Mouse (Mus musculus) stomach, postnatal 0 days (tissue): ENCODE data around the gene Gm42372.
A peak's percentile ranks its signal among the peaks of the same experiment; 100 is the strongest.

Experiments used
- CTCF ChIP-seq: IDR thresholded peaks from 2 replicates; pipeline ENCODE4 v1.5.1; 2016; ENCODE audit warnings: antibody characterized with exemption, low read depth, mild to moderate bottlenecking, moderate library complexity
- EP300 ChIP-seq: optimal IDR thresholded peaks from 2 replicates; pipeline ENCODE3; 2016; ENCODE audit warnings: antibody characterized with exemption

DNA sequence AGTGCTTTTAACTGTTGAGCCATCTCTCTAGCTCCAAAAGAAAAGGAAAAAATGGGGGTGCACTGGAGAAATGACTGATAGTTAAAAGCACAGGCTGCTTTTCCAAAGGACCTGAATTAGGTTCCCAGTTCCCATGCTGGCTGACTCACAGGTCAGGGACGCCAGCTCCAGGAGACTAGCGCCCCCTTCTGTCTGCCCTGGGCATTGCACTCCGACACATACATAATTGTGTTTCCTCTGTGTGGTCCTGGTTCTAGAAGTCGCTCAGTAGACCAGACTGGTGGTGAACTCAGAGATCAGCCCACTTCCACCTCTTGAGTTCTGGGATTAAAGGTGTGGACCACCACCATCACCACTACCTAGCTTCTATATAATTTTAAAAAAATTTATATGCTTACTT, 45.6 kb upstream of the Gm42372 start:
- TF ChIP-seq CTCF (peak; percentile 58), EP300 (no peak)
